ENCODE assay signal across 11 mouse cellular contexts in the genomic region with DNA sequence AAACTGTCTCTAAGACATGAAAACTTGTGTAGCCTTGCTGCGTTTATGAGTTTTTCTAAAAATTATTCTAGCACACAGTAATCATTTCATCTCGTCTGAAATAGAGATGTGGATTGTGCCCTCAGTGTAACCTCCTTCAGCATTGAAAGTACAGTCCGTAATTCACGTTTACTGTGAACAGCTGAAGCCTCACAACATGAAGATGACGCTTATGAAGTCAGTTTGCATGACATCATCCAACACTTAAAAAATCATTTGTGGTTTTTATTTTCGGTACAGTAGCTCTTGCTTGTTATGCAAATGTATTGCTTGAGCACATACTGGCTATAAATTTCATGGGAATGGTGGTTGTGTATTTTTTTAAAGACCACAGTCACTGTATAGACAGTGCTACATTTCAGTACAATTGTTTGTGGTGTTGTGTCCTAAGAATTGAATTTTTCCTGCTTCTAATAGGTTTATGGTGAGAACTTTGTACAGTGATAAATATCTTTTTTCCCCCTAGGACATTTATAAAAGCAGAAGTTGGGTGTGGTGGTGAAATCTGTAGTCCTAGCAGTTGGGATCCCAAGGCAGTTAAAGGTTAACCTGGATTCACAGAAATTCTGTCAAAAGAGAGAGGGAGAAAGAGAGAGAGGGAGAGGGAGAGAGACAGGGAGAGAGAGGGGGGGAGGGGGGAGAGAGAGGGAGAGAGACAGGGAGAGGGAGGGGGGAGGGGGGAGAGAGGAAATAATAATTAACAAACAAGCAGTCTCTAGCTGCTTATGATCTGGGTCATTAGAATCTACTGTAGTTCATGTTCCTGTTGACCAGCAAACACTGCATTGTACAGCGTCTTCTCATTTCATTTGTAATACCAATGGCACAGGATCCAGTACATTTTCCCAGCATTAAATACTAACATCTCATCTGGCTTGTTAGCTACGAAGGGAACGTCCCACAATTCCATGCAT.
"Had no signal": no experiment of that assay in that cellular context is flagged by ENCODE, and none has a peak within 500 bp of the region (broad histone marks: within the 10 kb centered on the region; RNA-seq: fewer than 3 reads in every experiment).

No protein-coding gene starts in this region.

- H3K4me3 ChIP-seq: left cerebral cortex, adult 2 months; limb, embryonic 10.5 days; liver, embryonic 12.5 days; midbrain, embryonic 10.5 days; myocyte; neural tube, embryonic 15.5 days had no signal

- ATAC-seq: liver, embryonic 12.5 days had no signal

- DNase-seq: kidney, adult 18-20 months; kidney, postnatal 10 days; midbrain, embryonic 14.5 days; thymus, adult 18-20 months; thymus, postnatal 14 days had no signal

- H3K36me3 ChIP-seq: limb, embryonic 10.5 days; liver, embryonic 12.5 days; midbrain, embryonic 10.5 days; neural tube, embryonic 15.5 days had no signal

- H3K27ac ChIP-seq: left cerebral cortex, adult 2 months; limb, embryonic 10.5 days; liver, embryonic 12.5 days; midbrain, embryonic 10.5 days; neural tube, embryonic 15.5 days had no signal

- H3K4me1 ChIP-seq: limb, embryonic 10.5 days; midbrain, embryonic 10.5 days had no signal

- H3K9me3 ChIP-seq: limb, embryonic 10.5 days; liver, embryonic 12.5 days; midbrain, embryonic 10.5 days; neural tube, embryonic 15.5 days had no signal

- H3K9ac ChIP-seq: liver, embryonic 12.5 days; neural tube, embryonic 15.5 days had no signal

- H3K27me3 ChIP-seq: liver, embryonic 12.5 days; neural tube, embryonic 15.5 days had no signal

- H3K4me2 ChIP-seq: liver, embryonic 12.5 days; neural tube, embryonic 15.5 days had no signal
